Mouse (Mus musculus) lung, postnatal 0 days (tissue): Measurements from ENCODE around the gene Dnmt3b. TPM values are rescaled to one million over a fixed set of nuclear protein-coding genes. Genes with fewer than 3 reads are reported as not detected.

Source experiments
- ATAC-seq: fragments of 200-750 bp; cut with Nextera tagmentation; 2 replicates; pipeline ENCODE4 v1.8.0; 2017; ENCODE audit warnings: moderate library complexity
- DNase-seq: peaks from one replicate; pipeline ENCODE4 v3.0.0-alpha.2; 2016; ENCODE audit warnings: low spot score
- H3K27ac ChIP-seq: fragments of 300-500 bp; sonication (generic); 2 replicates; pipeline ENCODE4 v1.5.1; 2014; ENCODE audit warnings: antibody characterized with exemption, mild to moderate bottlenecking, low read length, mixed read lengths
- H3K27me3 ChIP-seq: fragments of 300-500 bp; sonication (generic); replicated peaks from 2 replicates; pipeline ENCODE4 v1.6.1; 2014; ENCODE audit warnings: low read length, mixed read lengths; ENCODE audit not compliant: insufficient read depth
- H3K36me3 ChIP-seq: fragments of 300-500 bp; sonication (generic); 2 replicates; pipeline ENCODE4 v1.6.1; 2014; ENCODE audit warnings: low read length, mixed read lengths; ENCODE audit not compliant: insufficient read depth
- H3K4me1 ChIP-seq: fragments of 300-500 bp; sonication (generic); 2 replicates; pipeline ENCODE4 v1.6.1; 2014; ENCODE audit warnings: antibody characterized with exemption, low read depth, low read length, mixed read lengths; ENCODE audit not compliant: insufficient read depth
- H3K4me2 ChIP-seq: fragments of 300-500 bp; sonication (generic); replicated peaks from 2 replicates; pipeline ENCODE4 v1.6.1; 2014; ENCODE audit warnings: low read depth, mild to moderate bottlenecking, low read length, moderate library complexity, mixed read lengths
- H3K4me3 ChIP-seq: fragments of 300-500 bp; sonication (generic); 2 replicates; pipeline ENCODE4 v1.5.1; 2014; ENCODE audit warnings: low read depth, low read length
- H3K9ac ChIP-seq: fragments of 300-500 bp; sonication (generic); replicated peaks from 2 replicates; pipeline ENCODE4 v1.6.1; 2014; ENCODE audit warnings: low read depth, mild to moderate bottlenecking
- H3K9me3 ChIP-seq: fragments of 300-500 bp; sonication (generic); 2 replicates; pipeline ENCODE4 v1.6.1; 2016; ENCODE audit warnings: low read length, mixed read lengths
- CTCF ChIP-seq: IDR thresholded peaks from 2 replicates; pipeline ENCODE4 v1.5.1; 2016; ENCODE audit warnings: antibody characterized with exemption, mild to moderate bottlenecking
- EP300 ChIP-seq: IDR thresholded peaks from 2 replicates; pipeline ENCODE4 v1.6.1; 2016; ENCODE audit warnings: antibody characterized with exemption, mild to moderate bottlenecking, control low read depth
- WGBS: fragments of 180-500 bp; shearing (Covaris S2); extraction: QIAGEN DNeasy Blood & Tissue Kit; methylation state at CpG from one replicate; pipeline ENCODE4 v1.1.7; 2014; 5-methylcytosine and 5-hydroxymethylcytosine counted together
- polyA plus RNA-seq: library from polyadenylated mRNA; unstranded; fragments of >200 nt; fragmentation: Nextera tagmentation; extraction: Ambion mirVana; gene quantifications from 2 replicates; pipeline ENCODE4 v1.2.1, GENCODE M21; 2015

Dnmt3b gene
- polyA plus RNA-seq, 1 experiment from 2014 or later = 3.3 TPM

DNA sequence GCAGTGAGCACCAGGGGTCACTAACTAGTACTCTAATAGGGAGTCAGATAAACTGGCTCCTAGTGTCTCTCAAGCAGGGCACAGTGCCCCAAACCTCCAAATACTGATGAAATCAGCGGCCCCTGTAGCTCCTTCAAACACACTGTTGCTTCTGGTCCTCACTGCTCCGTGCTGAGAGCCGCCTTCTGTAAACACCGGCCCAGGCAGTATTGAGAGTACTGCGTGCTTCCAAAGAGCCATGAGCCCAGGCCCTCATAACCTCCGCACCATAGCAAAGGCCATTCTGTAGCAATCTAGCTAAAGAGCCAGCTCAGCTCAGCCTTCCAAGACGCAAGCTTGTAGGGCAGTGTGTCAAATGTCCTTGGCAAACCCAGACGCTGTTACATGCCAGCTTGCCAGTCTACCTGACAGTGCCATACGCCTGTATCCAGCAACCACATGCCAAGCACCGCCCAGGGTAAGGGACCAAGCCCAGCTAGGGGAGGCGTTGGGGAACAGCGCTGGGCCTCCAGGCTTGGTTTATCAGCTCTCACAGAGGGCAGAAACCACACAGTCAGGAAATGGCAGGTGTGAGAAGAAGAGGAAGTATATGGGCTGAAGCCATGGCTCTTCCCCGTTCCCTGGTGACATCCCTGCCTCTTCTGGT lies 41.3 kb upstream of the Dnmt3b start:
- Histone ChIP-seq H3K4me1 (peaks cover 14% of the 10 kb centered on the region; the same call in 1 of the 2 replicates), H3K4me3 (no peak overlapping the region), H3K36me3 (no peaks in the 10 kb centered on the region), H3K4me2 (no peak overlapping the region), H3K27me3 (no peaks in the 10 kb centered on the region), H3K27ac (no peak overlapping the region), H3K9ac (no peak overlapping the region), H3K9me3 (no peaks in the 10 kb centered on the region)
- 45% methylated on average over 13 of the region's 13 CpGs for WGBS
- ATAC-seq (peak; percentile 34), DNase-seq (no peak)
- TF ChIP-seq CTCF (no peak), EP300 (no peak)

DNA sequence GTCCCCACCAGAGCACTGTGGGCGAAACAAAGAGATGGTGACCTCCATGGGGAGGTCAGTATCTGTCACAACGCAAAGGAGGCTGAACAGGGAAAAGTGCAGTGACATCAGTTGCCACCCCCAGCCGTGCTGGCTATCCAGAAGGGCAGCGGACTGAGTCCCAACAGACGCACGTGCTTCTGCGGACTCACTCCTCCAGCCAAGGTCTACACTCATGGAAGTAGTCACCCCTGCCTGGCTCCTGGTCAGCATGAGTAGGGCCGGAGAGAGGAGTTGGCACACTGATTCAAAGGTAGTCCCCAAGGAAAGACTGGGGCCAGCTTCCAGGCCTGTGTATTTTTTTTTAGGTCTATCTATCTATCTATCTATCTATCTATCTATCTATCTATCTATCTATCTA lies 40.2 kb upstream of the Dnmt3b start:
- Histone ChIP-seq H3K4me3 (no peak overlapping the region), H3K27me3 (no peaks in the 10 kb centered on the region), H3K4me2 (no peak overlapping the region), H3K27ac (no peak overlapping the region), H3K36me3 (no peaks in the 10 kb centered on the region), H3K4me1 (peaks cover 14% of the 10 kb centered on the region; the same call in 1 of the 2 replicates), H3K9me3 (no peaks in the 10 kb centered on the region), H3K9ac (no peak overlapping the region)
- no peak for TF ChIP-seq CTCF
- 82% methylated on average over 8 of the region's 8 CpGs for WGBS
- no peak for ATAC-seq
- no peak for DNase-seq

DNA sequence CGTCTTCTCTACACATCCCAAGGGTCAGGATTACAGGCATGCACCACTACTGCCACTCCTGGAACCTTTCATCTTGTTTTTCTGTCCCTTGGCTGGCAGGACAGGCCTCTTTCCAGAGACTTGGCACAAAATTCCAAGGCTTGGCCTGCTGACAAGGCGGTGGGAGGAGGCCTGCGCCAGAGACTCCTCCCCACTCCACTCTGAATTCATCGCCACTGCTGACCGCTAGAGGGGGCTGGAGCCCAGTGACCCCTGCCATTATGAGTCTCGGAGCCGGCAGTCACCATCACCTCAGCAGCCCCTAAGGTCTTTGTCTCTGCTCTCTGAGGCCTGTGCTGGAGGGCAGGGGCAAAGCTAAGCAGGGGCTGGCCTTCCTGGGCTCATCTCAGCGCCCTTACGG lies 39.7 kb upstream of the Dnmt3b start:
- Histone ChIP-seq H3K27ac (no peak overlapping the region), H3K9me3 (no peaks in the 10 kb centered on the region), H3K36me3 (no peaks in the 10 kb centered on the region), H3K9ac (no peak overlapping the region), H3K4me2 (no peak overlapping the region), H3K4me3 (no peak overlapping the region), H3K27me3 (no peaks in the 10 kb centered on the region), H3K4me1 (peaks cover 14% of the 10 kb centered on the region; the same call in 1 of the 2 replicates)
- WGBS = 9% methylated on average over 9 of the region's 9 CpGs
- TF ChIP-seq CTCF (peak; percentile 96), EP300 (no peak)
- DNase-seq (peak; percentile 93), ATAC-seq (peak; percentile 86)

DNA sequence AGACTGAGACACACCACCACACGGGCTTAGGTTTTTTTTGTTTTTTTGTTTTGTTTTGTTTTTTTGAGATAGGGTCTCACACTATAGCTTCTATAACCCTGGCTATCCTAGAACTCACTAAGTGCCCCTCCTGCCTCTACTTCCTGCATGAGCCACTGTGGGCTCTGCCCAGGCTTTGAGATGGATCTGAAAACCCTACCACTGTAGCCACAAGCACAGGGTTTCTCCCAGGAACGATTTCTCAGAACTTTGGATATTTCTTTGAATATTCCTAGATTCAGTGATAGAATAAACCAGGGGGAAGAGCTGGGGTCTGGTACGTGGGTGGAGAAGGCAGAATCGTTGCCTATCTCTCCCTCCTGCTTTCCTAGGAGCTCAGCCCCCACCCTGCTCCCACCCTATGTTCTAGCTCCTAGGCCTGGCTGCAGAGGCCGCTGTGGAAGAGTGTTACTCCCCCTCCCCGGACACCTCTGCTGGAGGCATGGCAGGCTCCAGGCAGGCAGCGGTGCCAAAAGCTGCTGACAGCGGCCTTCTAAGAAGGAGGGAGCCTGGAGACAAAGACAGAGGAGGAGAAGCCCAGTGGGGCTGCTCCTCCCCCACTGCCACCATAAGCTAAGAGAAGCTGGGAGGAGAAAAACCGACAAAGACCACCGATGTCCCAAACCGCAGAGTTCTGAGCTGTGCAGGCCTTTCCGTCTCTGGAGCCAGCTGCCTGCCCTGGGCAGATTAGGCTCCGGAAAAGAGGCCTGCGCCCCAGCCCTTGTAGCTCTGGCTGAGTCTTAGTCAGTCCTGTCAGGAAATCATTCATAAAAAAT lies 38.6 kb upstream of the Dnmt3b start:
- H3K27ac ChIP-seq = peak overlapping the region; percentile 52; the same call in 1 of the 2 replicates
- H3K9me3 ChIP-seq = no peaks in the 10 kb centered on the region
- H3K36me3 ChIP-seq = no peaks in the 10 kb centered on the region
- 0 out of 2 replicates have a peak, but pooled peaks have one; percentile 11 for TF ChIP-seq CTCF
- TF ChIP-seq EP300 = no peak
- no peaks in the 10 kb centered on the region for H3K27me3 ChIP-seq
- no peak overlapping the region for H3K9ac ChIP-seq
- H3K4me1 ChIP-seq = peaks cover 14% of the 10 kb centered on the region; the same call in 1 of the 2 replicates
- WGBS = 27% methylated on average over 14 of the region's 14 CpGs
- ATAC-seq (peak; percentile 29), DNase-seq (peak; percentile 50)
- no peak overlapping the region for H3K4me3 ChIP-seq
- H3K4me2 ChIP-seq = no peak overlapping the region

DNA sequence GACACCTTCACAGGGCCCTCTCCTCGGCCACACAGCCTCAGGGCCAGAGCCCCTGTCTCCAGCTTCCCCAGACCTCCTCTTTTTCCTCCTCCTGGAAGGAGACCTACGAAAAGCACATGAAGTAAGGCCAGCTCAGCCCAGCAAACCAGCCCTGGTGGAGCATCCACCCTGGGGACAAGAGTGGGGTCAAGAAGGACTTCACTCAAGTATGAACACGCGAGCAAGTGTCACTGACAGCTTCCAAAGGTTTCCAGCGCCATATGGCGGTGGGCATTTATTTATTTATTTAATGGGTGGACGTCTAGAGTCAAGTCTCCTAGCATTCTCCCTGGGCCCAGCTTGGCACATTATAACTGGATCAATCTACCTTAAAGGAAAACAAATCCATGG lies 38.0 kb upstream of the Dnmt3b start:
- no peak overlapping the region for H3K4me3 ChIP-seq
- ATAC-seq = no peak
- peaks cover 14% of the 10 kb centered on the region; the same call in 1 of the 2 replicates for H3K4me1 ChIP-seq
- H3K27ac ChIP-seq = 0 out of 2 replicates have a peak overlapping the region, but pooled peaks have one; percentile 52
- H3K36me3 ChIP-seq = no peaks in the 10 kb centered on the region
- DNase-seq = no peak
- H3K4me2 ChIP-seq = no peak overlapping the region
- no peaks in the 10 kb centered on the region for H3K9me3 ChIP-seq
- H3K27me3 ChIP-seq = no peaks in the 10 kb centered on the region
- WGBS = 55% methylated on average over 7 of the region's 7 CpGs
- TF ChIP-seq CTCF (no peak), EP300 (no peak)
- H3K9ac ChIP-seq = no peak overlapping the region

DNA sequence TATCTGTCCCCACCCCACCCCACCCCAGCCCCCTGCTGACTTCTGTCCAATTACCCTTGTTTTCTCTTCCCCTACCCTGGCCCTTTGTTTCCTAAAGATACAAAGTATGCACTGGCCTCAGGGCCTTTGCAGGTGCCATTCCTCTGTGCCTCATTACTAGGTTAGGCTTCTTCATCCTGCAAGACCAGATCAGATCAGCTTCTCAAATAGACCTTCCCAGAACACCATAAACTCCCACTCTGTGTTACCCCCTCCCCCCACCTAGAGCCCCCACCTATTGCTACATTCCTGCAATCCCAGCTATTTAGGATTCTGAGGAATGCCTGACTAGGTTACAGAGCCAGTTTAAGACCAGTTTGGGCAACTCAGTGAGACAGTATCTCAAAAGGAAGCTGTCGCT lies 37.5 kb upstream of the Dnmt3b start:
- Histone ChIP-seq H3K27ac (no peak overlapping the region), H3K36me3 (no peaks in the 10 kb centered on the region), H3K4me1 (peaks cover 14% of the 10 kb centered on the region; the same call in 1 of the 2 replicates), H3K9ac (no peak overlapping the region), H3K27me3 (no peaks in the 10 kb centered on the region), H3K9me3 (no peaks in the 10 kb centered on the region), H3K4me2 (no peak overlapping the region), H3K4me3 (no peak overlapping the region)
- 97% methylated on average over 1 of the region's 1 CpGs for WGBS
- TF ChIP-seq CTCF (no peak), EP300 (no peak)
- ATAC-seq = no peak
- no peak for DNase-seq
